Comparison of ENCODE assay signal across 8 mouse cellular contexts in the genomic region with DNA sequence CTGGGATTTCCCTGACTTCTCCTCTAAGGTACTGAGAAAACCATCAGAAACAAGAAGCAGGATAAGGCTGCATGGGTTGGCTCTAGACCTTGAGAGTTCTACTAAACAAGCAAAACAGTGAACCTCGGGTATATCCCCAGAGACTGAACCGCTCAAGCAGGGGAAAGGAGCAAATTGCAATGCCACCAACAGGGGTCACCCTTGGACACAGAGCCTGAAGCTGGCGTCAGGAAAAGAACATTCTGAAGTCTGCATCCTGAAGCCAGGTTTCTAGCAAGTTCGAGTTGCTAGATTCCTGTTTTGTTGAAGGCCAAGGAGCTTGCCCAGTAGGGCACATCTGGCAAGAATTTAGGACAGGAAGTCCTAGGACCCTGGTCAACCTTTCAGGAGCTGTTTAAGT. TPM values are rescaled to one million over a fixed set of nuclear protein-coding genes. Genes with fewer than 3 reads are reported as not detected.
DNase-seq lines count a peak whose midpoint lies in the region; TF ChIP-seq lines count a peak whose summit lies in the region.
"Had no signal": no experiment of that assay in that cellular context is flagged by ENCODE, and none has a peak within 500 bp of the region (broad histone marks: within the 10 kb centered on the region; RNA-seq: fewer than 3 reads in every experiment).

No protein-coding gene starts in this region.

- no peaks in the 10 kb centered on the region for H3K27me3 ChIP-seq in C2C12 (ENCODE audit: control insufficient read depth, insufficient read depth, insufficient read length)
- H3K27me3 ChIP-seq in E14TG2a.4 (ENCODE audit: insufficient read depth, low read length) = peaks cover 40% of the 10 kb centered on the region

- peaks cover 11% of the 10 kb centered on the region for H3K4me1 ChIP-seq in E14TG2a.4 (replicated peaks; ENCODE audit: low read depth, low read length)

- peak; percentile 57 for DNase-seq in c-Kit-positive CD71-negative TER-119-negative erythroid progenitor cells, embryonic 14.5 days (ENCODE audit: low read depth)
- DNase-seq in gastrocnemius, adult 18-20 months (ENCODE audit: low spot score) = peak; percentile 70
- DNase-seq in layer of hippocampus, adult 18-20 months (ENCODE audit: low spot score in 2 of 2) = peak; percentile 50 to 83
- peak; percentile 86 for DNase-seq in lung, postnatal 25 days (ENCODE audit: low spot score)
- peak; percentile 44 to 75 for DNase-seq in spleen, postnatal 10 days (ENCODE audit: low spot score in 2 of 2)

- TF ChIP-seq CTCF in C2C12 (IDR thresholded peaks at IDR 0.05; ENCODE audit: control insufficient read depth, insufficient read depth, insufficient read length) (peak; percentile 64), E14TG2a.4 (conservative IDR thresholded peaks at IDR 0.05; ENCODE audit: low read length) (peak; percentile 72)

- H3K9me3 ChIP-seq in E14TG2a.4 (ENCODE audit: low read length) = no peaks in the 10 kb centered on the region

- H3K4me3 ChIP-seq in C2C12 (ENCODE audit: insufficient read depth, poor library complexity, severe bottlenecking) = no peak overlapping the region
- no peak overlapping the region for H3K4me3 ChIP-seq in E14TG2a.4 (replicated peaks; ENCODE audit: low read length)

- H3K36me3 ChIP-seq in C2C12 (ENCODE audit: control insufficient read depth, insufficient read depth) = no peaks in the 10 kb centered on the region
- no peaks in the 10 kb centered on the region for H3K36me3 ChIP-seq in E14TG2a.4 (ENCODE audit: insufficient read depth, low read length)

- H3K79me2 ChIP-seq in C2C12 (ENCODE audit: control insufficient read depth, insufficient read depth) = no peaks in the 10 kb centered on the region

- H3ac ChIP-seq in C2C12 (ENCODE audit: control insufficient read depth, insufficient read length, low read depth) = no peak overlapping the region

- H3K79me3 ChIP-seq in C2C12 (ENCODE audit: low read depth) = no peaks in the 10 kb centered on the region

TF ChIP-seq in C2C12, 6 proteins besides CTCF, POLR2A, EP300 and RAD21:
- no peak for TF ChIP-seq MYOG (IDR thresholded peaks at IDR 0.05; ENCODE audit: control insufficient read depth, extremely low read depth, insufficient read length)
- TF ChIP-seq MYOD1 (IDR thresholded peaks at IDR 0.05; ENCODE audit: control insufficient read depth, insufficient read length, low read depth) = no peak
- no peak for TF ChIP-seq MAX (IDR thresholded peaks at IDR 0.05)
- no peak for TF ChIP-seq USF1 (IDR thresholded peaks at IDR 0.05; ENCODE audit: low read depth)
- TF ChIP-seq FOSL1 (IDR thresholded peaks at IDR 0.05; ENCODE audit: insufficient read depth, low read length, poor library complexity, severe bottlenecking) = no peak
- TF ChIP-seq CEBPB (IDR thresholded peaks at IDR 0.05; ENCODE audit: low read depth) = no peak

RNA-seq across cellular contexts. Expression of a gene that starts 2.7 kb away (rescaled TPM):
- polyA plus RNA-seq in C2C12 (2012; fragmentation: generic; extraction: Trizol) = 1.0 TPM
- not detected for total RNA-seq in gastrocnemius, adult 18-20 months (2021)
- 10 to 100 TPM; 18.3 to 19.5 TPM for total RNA-seq in layer of hippocampus, adult 18-20 months (2021)
- polyA plus RNA-seq: liver, embryonic 16.5 days had no signal

Comparison
In these comparisons a context has a peak if more than half of its experiments do, and no peak if none do; other contexts are left out.
1. RNA of a gene that starts 2.7 kb away (total RNA-seq): 18.3 to 19.5 TPM in layer of hippocampus, adult 18-20 months; not detected in gastrocnemius, adult 18-20 months; every median in the first group is over 10 times any median in the second.
2. Peak in every context shown above with its lines, with median percentiles within 50 percentile points of each other: DNase-seq.